Mouse (Mus musculus) forebrain, postnatal 0 days (tissue): Measurements from ENCODE around the gene Nr2f1. TPM values are rescaled to one million over a fixed set of nuclear protein-coding genes. Genes with fewer than 3 reads are reported as not detected.
A peak's percentile ranks its signal among the peaks of the same experiment; 100 is the strongest.

ENCODE experiments used
- ATAC-seq: fragments of 200-750 bp; cut with Nextera tagmentation; 2 replicates; pipeline ENCODE4 v1.8.0; 2017; ENCODE audit warnings: mild to moderate bottlenecking, moderate library complexity
- DNase-seq: peaks from one replicate; pipeline ENCODE4 v3.0.0-alpha.2; 2015
- H3K27ac ChIP-seq: fragments of 300-500 bp; sonication (generic); 2 replicates; pipeline ENCODE4 v1.5.1; 2014; ENCODE audit warnings: low read depth, mild to moderate bottlenecking, antibody characterized with exemption, low read length, moderate library complexity, mixed read lengths
- H3K27me3 ChIP-seq: fragments of 300-500 bp; sonication (generic); 2 replicates; pipeline ENCODE4 v1.6.1; 2014; ENCODE audit warnings: mild to moderate bottlenecking, low read length, mixed read lengths; ENCODE audit not compliant: insufficient read depth
- H3K36me3 ChIP-seq: fragments of 300-500 bp; sonication (generic); 2 replicates; pipeline ENCODE4 v1.6.1; 2014; ENCODE audit warnings: mild to moderate bottlenecking, moderate library complexity; ENCODE audit not compliant: insufficient read depth
- H3K4me1 ChIP-seq: fragments of 300-500 bp; sonication (generic); 2 replicates; pipeline ENCODE4 v1.6.1; 2014; ENCODE audit warnings: antibody characterized with exemption; ENCODE audit not compliant: insufficient read depth
- H3K4me2 ChIP-seq: fragments of 300-500 bp; sonication (generic); 2 replicates; pipeline ENCODE4 v1.6.1; 2014; ENCODE audit warnings: low read depth, mild to moderate bottlenecking, moderate library complexity
- H3K4me3 ChIP-seq: fragments of 300-500 bp; sonication (generic); 2 replicates; pipeline ENCODE4 v1.5.1; 2014; ENCODE audit warnings: low read depth, low read length, mixed read lengths
- H3K9ac ChIP-seq: fragments of 300-500 bp; sonication (generic); 2 replicates; pipeline ENCODE4 v1.6.1; 2014; ENCODE audit warnings: mild to moderate bottlenecking
- H3K9me3 ChIP-seq: fragments of 300-500 bp; sonication (generic); 2 replicates; pipeline ENCODE4 v1.6.1; 2016; ENCODE audit warnings: low read length
- CTCF ChIP-seq: sonication (generic); IDR thresholded peaks from 2 replicates; pipeline ENCODE4 v1.5.1; 2016; ENCODE audit warnings: antibody characterized with exemption, control low read depth, low read depth
- WGBS: fragments of 180-500 bp; shearing (Covaris S2); extraction: QIAGEN DNeasy Blood & Tissue Kit; methylation state at CpG from one replicate; pipeline ENCODE4 v1.1.7; 2014; 5-methylcytosine and 5-hydroxymethylcytosine counted together
- polyA plus RNA-seq: library from polyadenylated mRNA; unstranded; fragments of >200 nt; fragmentation: Nextera tagmentation; extraction: Ambion mirVana; gene quantifications from 2 replicates; pipeline ENCODE4 v1.2.1, GENCODE M21; 2015
- total RNA-seq: library from RNA; depleted of rRNA; stranded (reverse); fragments of >200 nt; gene quantifications from 2 replicates; pipeline ENCODE4 v1.2.3, GENCODE M21; 2014

The Nr2f1 gene
- total and polyA plus RNA-seq, 2 experiments from 2014 or later = 89.1 to 250 TPM

GRCm38 (mm10) chr13:78194850-78195600 is 4.5 kb downstream of the Nr2f1 start:
- peak overlapping the region; percentile 99 for H3K27ac ChIP-seq
- no peaks in the 10 kb centered on the region for H3K9me3 ChIP-seq
- H3K4me1 ChIP-seq = 0 out of 2 replicates have a peak, but pooled peaks cover 4% of the 10 kb centered on the region
- TF ChIP-seq CTCF = no peak
- peak; percentile 67 for DNase-seq
- peak overlapping the region; percentile 79 for H3K4me3 ChIP-seq
- peaks cover 10% of the 10 kb centered on the region for H3K36me3 ChIP-seq
- 3% methylated on average over 64 of the region's 64 CpGs for WGBS
- H3K27me3 ChIP-seq = no peaks in the 10 kb centered on the region
- peak; percentile 10; the same call in 1 of the 2 replicates for ATAC-seq
- peak overlapping the region; percentile 76 for H3K9ac ChIP-seq
- H3K4me2 ChIP-seq = peak overlapping the region; percentile 69

GRCm38 (mm10) chr13:78194135-78194849 is 5.3 kb downstream of the Nr2f1 start:
- no peaks in the 10 kb centered on the region for H3K9me3 ChIP-seq
- H3K4me1 ChIP-seq = 0 out of 2 replicates have a peak, but pooled peaks cover 4% of the 10 kb centered on the region
- no peaks in the 10 kb centered on the region for H3K27me3 ChIP-seq
- WGBS = 10% methylated on average over 26 of the region's 26 CpGs
- TF ChIP-seq CTCF = no peak
- peak overlapping the region; percentile 99 for H3K27ac ChIP-seq
- peak overlapping the region; percentile 76 for H3K9ac ChIP-seq
- peaks cover 14% of the 10 kb centered on the region for H3K36me3 ChIP-seq
- H3K4me3 ChIP-seq = peak overlapping the region; percentile 79
- no peak for ATAC-seq
- H3K4me2 ChIP-seq = peak overlapping the region; percentile 69
- DNase-seq = no peak

- Histone ChIP-seq H3K4me1 (0 out of 2 replicates have a peak, but pooled peaks cover 4% of the 10 kb centered on the region), H3K4me2 (peak overlapping the region; percentile 69), H3K27ac (peak overlapping the region; percentile 99), H3K36me3 (peaks cover 14% of the 10 kb centered on the region), H3K27me3 (0 out of 2 replicates have a peak, but pooled peaks cover 3% of the 10 kb centered on the region), H3K9ac (peak overlapping the region; percentile 76), H3K4me3 (peak overlapping the region; percentile 79), H3K9me3 (no peaks in the 10 kb centered on the region)
- WGBS = 20% methylated on average over 4 of the region's 4 CpGs
- DNase-seq (no peak), ATAC-seq (no peak)
- TF ChIP-seq CTCF = no peak
Observed at GRCm38 (mm10) chr13:78193211-78193610, 6.3 kb downstream of the Nr2f1 start.

GRCm38 (mm10) chr13:78189586-78189985 is 10.0 kb downstream of the Nr2f1 start:
- ATAC-seq (no peak), DNase-seq (no peak)
- Histone ChIP-seq H3K4me2 (peak overlapping the region; percentile 69), H3K27ac (peak overlapping the region; percentile 55), H3K9me3 (no peaks in the 10 kb centered on the region), H3K9ac (peak overlapping the region; percentile 44), H3K4me3 (peak overlapping the region; percentile 79; the same call in 1 of the 2 replicates), H3K4me1 (0 out of 2 replicates have a peak, but pooled peaks cover 4% of the 10 kb centered on the region), H3K36me3 (peaks cover 4% of the 10 kb centered on the region; the same call in 1 of the 2 replicates), H3K27me3 (peaks cover 11% of the 10 kb centered on the region; the same call in 1 of the 2 replicates)
- no peak for TF ChIP-seq CTCF
- WGBS = 28% methylated on average over 10 of the region's 10 CpGs

GRCm38 (mm10) chr13:78187833-78188232 is 11.7 kb downstream of the Nr2f1 start:
- no peak for ATAC-seq
- H3K27ac ChIP-seq = 0 out of 2 replicates have a peak overlapping the region, but pooled peaks have one; percentile 35
- 0 out of 2 replicates have a peak, but pooled peaks cover 4% of the 10 kb centered on the region for H3K4me1 ChIP-seq
- H3K4me2 ChIP-seq = peak overlapping the region; percentile 21
- no peak for DNase-seq
- peaks cover 11% of the 10 kb centered on the region; the same call in 1 of the 2 replicates for H3K27me3 ChIP-seq
- H3K9ac ChIP-seq = no peak overlapping the region
- WGBS = 36% methylated on average over 5 of the region's 5 CpGs
- no peak overlapping the region for H3K4me3 ChIP-seq
- H3K36me3 ChIP-seq = peaks cover 4% of the 10 kb centered on the region; the same call in 1 of the 2 replicates
- TF ChIP-seq CTCF = no peak
- no peaks in the 10 kb centered on the region for H3K9me3 ChIP-seq

GRCm38 (mm10) chr13:78186340-78186946 is 13.1 kb downstream of the Nr2f1 start:
- 22% methylated on average over 12 of the region's 12 CpGs for WGBS
- peak; percentile 48 for TF ChIP-seq CTCF
- Histone ChIP-seq H3K27ac (peak overlapping the region; percentile 86), H3K4me2 (no peak overlapping the region), H3K27me3 (peaks cover 11% of the 10 kb centered on the region; the same call in 1 of the 2 replicates), H3K9ac (no peak overlapping the region), H3K4me1 (0 out of 2 replicates have a peak, but pooled peaks cover 5% of the 10 kb centered on the region), H3K4me3 (no peak overlapping the region), H3K36me3 (peaks cover 4% of the 10 kb centered on the region; the same call in 1 of the 2 replicates), H3K9me3 (no peaks in the 10 kb centered on the region)
- ATAC-seq (no peak), DNase-seq (no peak)
